In genomic region chr15:40047100-40047499, GRCm38 (mm10) we compare ENCODE assay signal across 15 mouse cellular contexts.
"Had no signal": no experiment of that assay in that cellular context is flagged by ENCODE, and none has a peak within 500 bp of the region (broad histone marks: within the 10 kb centered on the region; RNA-seq: fewer than 3 reads in every experiment).

No protein-coding gene starts in this region.

- ATAC-seq: lung, postnatal 0 days; midbrain, embryonic 15.5 days had no signal

- H3K4me3 ChIP-seq: layer of hippocampus, adult 2 months; limb, embryonic 10.5 days; liver, embryonic 15.5 days; midbrain, embryonic 10.5 days; midbrain, embryonic 15.5 days; neural tube, embryonic 12.5 days had no signal

- H3K36me3 ChIP-seq: limb, embryonic 10.5 days; liver, embryonic 15.5 days; midbrain, embryonic 10.5 days; midbrain, embryonic 15.5 days; neural tube, embryonic 12.5 days had no signal

- H3K27ac ChIP-seq: layer of hippocampus, adult 2 months; limb, embryonic 10.5 days; liver, embryonic 15.5 days; midbrain, embryonic 10.5 days; midbrain, embryonic 15.5 days; neural tube, embryonic 12.5 days had no signal

- H3K9me3 ChIP-seq: limb, embryonic 10.5 days; liver, embryonic 15.5 days; midbrain, embryonic 10.5 days; midbrain, embryonic 15.5 days; neural tube, embryonic 12.5 days had no signal

- H3K4me1 ChIP-seq: liver, embryonic 15.5 days; midbrain, embryonic 10.5 days; midbrain, embryonic 15.5 days had no signal

- DNase-seq: kidney, adult 18-20 months; kidney, postnatal 10 days; kidney, postnatal 4 days; lung, adult 2 months; right cerebral cortex, postnatal 4 days; spleen, adult 18-20 months; thymus, adult 18-20 months; thymus, postnatal 36 days had no signal

- H3K27me3 ChIP-seq: liver, embryonic 15.5 days; midbrain, embryonic 15.5 days; neural tube, embryonic 12.5 days had no signal
